Mouse (Mus musculus) CH12F3 (cell line): ENCODE data around the gene Tcaf2.

Experiments used
- in situ Hi-C: fragments of 300-500 bp; cut with MboI; formaldehyde crosslinking; loops from 2 replicates; pipeline ENCODE4 v1.14.3; 2020; ENCODE audit warnings: low sequenced_read_pairs

The Tcaf2 gene

GRCm38 (mm10) chr6:42644912-42645549 lies at the start of gene Tcaf2:
TSS of gene Tcaf2 (minus strand) at chr6:42645254.
- in situ Hi-C loops, result no loop called here

DNA sequence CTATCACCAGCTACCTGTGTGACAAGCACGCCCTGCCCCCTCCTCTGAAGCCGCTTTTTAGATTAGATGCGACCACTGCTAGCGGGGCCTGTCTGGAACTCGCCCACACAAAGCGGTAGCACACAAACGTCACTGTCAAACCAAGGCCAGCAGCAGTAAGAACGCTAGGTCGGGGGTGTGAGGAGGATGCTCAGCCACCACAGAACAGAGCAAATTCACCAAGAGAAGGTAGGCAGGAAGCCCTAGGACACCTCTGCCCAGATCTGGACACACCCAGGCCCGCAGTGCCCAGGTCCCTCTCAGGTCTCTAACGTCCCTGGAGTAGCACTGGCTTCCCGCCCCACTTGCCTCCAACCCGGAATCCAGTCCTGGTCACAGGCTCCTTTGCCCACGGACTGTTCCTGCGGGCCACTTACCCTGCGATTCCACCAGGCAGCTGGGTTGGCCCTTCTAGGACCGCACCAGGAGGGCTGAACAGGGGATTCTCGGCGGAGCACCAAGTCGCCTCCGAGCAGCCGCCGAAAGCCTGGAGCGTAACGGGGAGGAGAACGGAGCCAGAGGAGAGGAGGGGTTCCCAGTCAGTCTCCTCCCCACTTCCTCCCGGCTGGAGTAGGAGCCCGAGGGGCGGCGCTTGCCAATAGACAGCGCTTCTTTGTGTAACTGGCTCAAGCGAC lies 47.6 kb upstream of the Tcaf2 start:
- in situ Hi-C loops, result no loop called here

GRCm38 (mm10) chr6:42692154-42692516 lies 47.1 kb upstream of the Tcaf2 start:
- in situ Hi-C loops, result no loop called here

DNA sequence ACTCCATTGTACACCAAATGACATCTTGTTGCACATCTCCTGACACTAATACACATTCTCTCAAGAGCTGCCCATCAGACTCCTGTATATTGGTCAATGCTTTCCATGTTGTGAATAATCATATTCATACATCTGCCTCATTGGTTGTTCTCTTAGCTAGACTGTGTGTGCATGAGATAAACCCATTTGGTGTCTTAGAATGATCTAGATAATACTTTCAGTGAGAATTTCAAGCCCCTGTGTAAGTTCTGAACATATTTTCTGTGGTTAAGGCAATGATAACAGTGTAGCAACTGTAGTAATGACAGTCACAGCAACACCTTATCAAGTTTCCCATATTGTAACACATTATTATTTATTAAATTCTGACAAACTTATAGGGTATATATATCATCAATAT lies 44.7 kb upstream of the Tcaf2 start:
- in situ Hi-C loops, result no loop called here

DNA sequence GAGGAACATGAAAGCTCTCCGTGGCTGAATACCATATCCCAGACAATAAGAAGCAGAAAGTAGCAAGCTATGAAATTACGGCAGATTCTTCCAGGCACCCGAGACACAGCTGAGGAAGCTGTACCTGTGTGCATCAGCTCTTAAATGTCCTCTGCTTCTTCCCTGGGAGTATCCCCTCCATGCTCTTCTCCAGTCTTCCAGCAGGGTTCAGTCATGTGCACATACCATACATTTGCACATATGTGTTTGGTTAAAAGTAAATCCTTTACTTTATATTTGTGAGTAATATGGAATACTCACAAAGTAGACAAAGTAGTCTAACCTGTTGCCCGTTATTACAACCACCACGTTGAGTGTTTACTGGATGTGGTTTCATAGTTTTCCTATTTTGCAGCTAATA lies 42.9 kb upstream of the Tcaf2 start:
- in situ Hi-C loops, result no loop called here

DNA sequence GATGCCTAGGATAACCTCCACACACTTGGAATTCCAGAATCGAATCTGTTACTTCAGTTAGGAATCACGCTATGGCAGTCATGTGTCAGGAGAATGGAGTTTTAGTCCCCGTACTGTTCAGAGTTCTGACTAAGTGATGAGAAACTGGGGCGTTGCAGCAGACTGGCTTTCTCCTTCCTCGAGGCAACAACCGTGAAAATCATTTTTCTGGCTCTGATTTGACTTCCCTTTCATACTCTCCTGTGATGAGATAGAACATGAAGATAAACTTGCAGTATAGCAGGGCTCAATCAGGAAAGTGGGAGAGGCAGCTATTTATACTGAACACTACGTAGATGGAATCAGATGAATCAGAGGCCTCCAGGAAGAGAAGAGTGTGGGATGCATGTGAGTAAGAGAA lies 35.0 kb upstream of the Tcaf2 start:
- in situ Hi-C loops, result no loop called here

GRCm38 (mm10) chr6:42676011-42676410 lies 31.0 kb upstream of the Tcaf2 start:
- in situ Hi-C loops, result no loop called here

- in situ Hi-C loops, result no loop called here
These were observed 26.7 kb upstream of the Tcaf2 start for GRCm38 (mm10) chr6:42671767-42672166.

GRCm38 (mm10) chr6:42667722-42668121 lies 22.7 kb upstream of the Tcaf2 start:
- in situ Hi-C loops, result no loop called here

- in situ Hi-C loops, result no loop called here
These were observed 16.7 kb upstream of the Tcaf2 start for GRCm38 (mm10) chr6:42661739-42662138.

- in situ Hi-C loops, result no loop called here
These were observed 10.7 kb downstream of the Tcaf2 start for GRCm38 (mm10) chr6:42634393-42634792.

DNA sequence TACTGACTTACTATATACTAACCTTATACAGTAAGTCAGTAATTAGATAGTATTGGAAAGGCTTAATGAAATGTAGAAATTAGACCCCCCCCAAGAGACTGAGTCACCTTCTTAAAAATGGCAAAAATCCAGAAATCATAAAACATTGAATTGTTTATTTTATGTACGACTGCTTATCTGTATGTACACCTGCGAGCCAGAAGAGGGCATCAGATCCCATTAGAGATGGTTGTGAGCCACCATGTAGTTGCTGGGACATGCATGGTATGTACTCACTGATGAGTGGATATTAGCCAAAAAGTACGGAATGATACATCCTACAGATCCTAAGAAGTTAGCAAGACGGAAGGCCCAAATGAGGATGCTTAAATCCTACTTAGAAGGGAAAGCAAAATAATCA lies 13.7 kb downstream of the Tcaf2 start:
- in situ Hi-C loops, result no loop called here

DNA sequence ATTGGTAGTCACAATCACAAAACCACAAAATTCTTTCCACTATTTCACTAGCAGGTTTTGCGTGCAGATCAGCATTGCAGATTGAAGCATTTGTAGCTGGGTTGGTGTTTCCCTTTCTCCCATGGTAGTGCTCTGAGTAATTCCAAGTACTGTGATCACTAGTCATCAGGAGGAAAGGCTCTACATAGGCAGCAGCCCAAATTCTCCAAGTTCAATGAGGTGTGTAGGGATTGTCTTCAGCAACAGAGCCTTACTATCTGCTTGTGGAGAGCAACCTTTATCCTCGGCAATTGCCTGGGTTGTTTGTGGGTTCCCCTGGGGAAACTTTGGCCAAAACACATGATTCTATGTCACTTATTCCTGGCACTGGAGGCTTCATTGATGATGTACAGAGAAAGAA lies 28.1 kb downstream of the Tcaf2 start:
- in situ Hi-C loops, result no loop called here

DNA sequence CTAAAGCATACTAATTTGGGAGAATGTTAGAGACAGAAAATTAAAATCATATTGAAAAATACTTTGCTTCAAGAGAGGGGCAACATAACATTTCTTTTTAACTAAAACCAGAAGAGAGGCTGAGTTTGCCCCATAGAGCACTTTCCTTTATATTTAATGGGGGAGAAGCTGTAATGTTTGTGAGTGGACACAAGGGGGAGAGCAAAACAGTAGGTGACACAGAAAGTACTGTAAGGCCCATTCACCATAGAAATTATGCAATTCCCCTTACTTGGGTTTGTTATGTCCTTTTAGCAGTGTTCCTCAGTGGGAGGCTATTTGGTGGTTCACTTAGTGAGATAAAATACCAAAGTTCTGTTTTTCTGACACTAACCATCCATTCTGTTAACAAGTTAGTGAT lies 32.8 kb downstream of the Tcaf2 start:
- in situ Hi-C loops, result no loop called here

- in situ Hi-C loops, result no loop called here
These were observed 34.0 kb downstream of the Tcaf2 start for GRCm38 (mm10) chr6:42610954-42611522.

GRCm38 (mm10) chr6:42597592-42597991 lies 47.5 kb downstream of the Tcaf2 start, which contains the start of gene Tcaf3:
TSS of gene Tcaf3 (minus strand) at chr6:42597692.
- in situ Hi-C loops, result no loop called here

- in situ Hi-C loops, result no loop called here
These were observed 51.7 kb downstream of the Tcaf2 start for GRCm38 (mm10) chr6:42593138-42593882.

GRCm38 (mm10) chr6:42586569-42586968 lies 58.5 kb downstream of the Tcaf2 start:
- in situ Hi-C loops, result no loop called here

DNA sequence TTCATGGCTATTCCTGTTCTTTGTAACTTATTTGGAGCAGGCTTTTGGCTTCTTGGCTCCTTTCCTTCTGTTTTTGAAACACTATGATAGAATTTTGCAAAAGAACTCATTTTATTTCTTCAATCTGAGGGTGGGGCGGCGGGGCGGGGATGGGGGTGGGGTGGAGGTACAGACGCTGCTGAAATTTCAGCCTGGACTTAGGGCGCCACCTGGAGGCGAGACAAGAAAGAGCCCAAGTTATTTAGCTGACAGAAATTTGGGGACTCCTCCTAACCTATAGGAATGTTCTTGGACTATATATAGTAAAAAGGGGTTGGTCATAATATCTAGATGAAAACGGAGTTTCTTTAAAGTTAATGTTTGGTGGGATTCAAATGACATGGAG lies 61.6 kb downstream of the Tcaf2 start:
- in situ Hi-C loops, result no loop called here

- in situ Hi-C loops, result no loop called here
These were observed 62.1 kb downstream of the Tcaf2 start for GRCm38 (mm10) chr6:42582741-42583487.

GRCm38 (mm10) chr6:42578678-42579077 lies 66.4 kb downstream of the Tcaf2 start:
- in situ Hi-C loops, result no loop called here
